Mouse (Mus musculus) midbrain, embryonic 14.5 days (tissue): Measurements from ENCODE around the gene Echs1. TPM values are rescaled to one million over a fixed set of nuclear protein-coding genes. Genes with fewer than 3 reads are reported as not detected.
"Not testable (repeated sequence)": the region's sequence is repeated elsewhere in the genome, so short reads cannot be mapped to it uniquely, and the experiment has no call there.

Experiments
- ATAC-seq: fragments of 200-750 bp; cut with Nextera tagmentation; 2 replicates; pipeline ENCODE4 v1.8.0; 2017; ENCODE audit warnings: moderate number of reproducible peaks, moderate library complexity; ENCODE audit not compliant: low FRiP score, low TSS enrichment
- DNase-seq: peaks from one replicate; pipeline ENCODE4 v3.0.0-alpha.2; 2015
- H3K27ac ChIP-seq: fragments of 300-500 bp; sonication (generic); replicated peaks from 2 replicates; pipeline ENCODE4 v1.5.1; 2014; ENCODE audit warnings: mild to moderate bottlenecking, low read depth, low read length, moderate library complexity
- H3K27me3 ChIP-seq: fragments of 300-500 bp; sonication (generic); 2 replicates; pipeline ENCODE4 v1.6.1; 2014; ENCODE audit warnings: low read length, control low read depth, mixed read lengths; ENCODE audit not compliant: control insufficient read depth, insufficient read depth
- H3K36me3 ChIP-seq: fragments of 300-500 bp; sonication (generic); 2 replicates; pipeline ENCODE4 v1.6.1; 2014; ENCODE audit warnings: low read length, control low read depth; ENCODE audit not compliant: control insufficient read depth, insufficient read depth
- H3K4me1 ChIP-seq: fragments of 300-500 bp; sonication (generic); 2 replicates; pipeline ENCODE4 v1.6.1; 2014; ENCODE audit warnings: mild to moderate bottlenecking, antibody characterized with exemption, low read length, control low read depth; ENCODE audit not compliant: control insufficient read depth, insufficient read depth
- H3K4me2 ChIP-seq: fragments of 300-500 bp; sonication (generic); 2 replicates; pipeline ENCODE4 v1.6.1; 2014; ENCODE audit warnings: mild to moderate bottlenecking, low read length, moderate library complexity
- H3K4me3 ChIP-seq: fragments of 300-500 bp; sonication (generic); replicated peaks from 2 replicates; pipeline ENCODE4 v1.5.1; 2014; ENCODE audit warnings: low read depth, low read length
- H3K9ac ChIP-seq: fragments of 300-500 bp; sonication (generic); replicated peaks from 2 replicates; pipeline ENCODE4 v1.6.1; 2014; ENCODE audit warnings: mild to moderate bottlenecking, low read length, moderate library complexity
- H3K9me3 ChIP-seq: fragments of 300-500 bp; sonication (generic); 2 replicates; pipeline ENCODE4 v1.6.1; 2016; ENCODE audit warnings: low read length, control low read depth, mixed read lengths; ENCODE audit not compliant: control insufficient read depth
- WGBS: fragments of 180-500 bp; shearing (Covaris S2); extraction: QIAGEN DNeasy Blood & Tissue Kit; methylation state at CpG from one replicate; pipeline ENCODE4 v1.1.7; 2014; 5-methylcytosine and 5-hydroxymethylcytosine counted together
- polyA plus RNA-seq: library from polyadenylated mRNA; unstranded; fragments of >200 nt; fragmentation: Nextera tagmentation; extraction: Ambion mirVana; gene quantifications from 2 replicates; pipeline ENCODE4 v1.2.1, GENCODE M21; 2014

The Echs1 gene
- polyA plus RNA-seq, 1 experiment from 2014 or later, result 129 TPM

DNA sequence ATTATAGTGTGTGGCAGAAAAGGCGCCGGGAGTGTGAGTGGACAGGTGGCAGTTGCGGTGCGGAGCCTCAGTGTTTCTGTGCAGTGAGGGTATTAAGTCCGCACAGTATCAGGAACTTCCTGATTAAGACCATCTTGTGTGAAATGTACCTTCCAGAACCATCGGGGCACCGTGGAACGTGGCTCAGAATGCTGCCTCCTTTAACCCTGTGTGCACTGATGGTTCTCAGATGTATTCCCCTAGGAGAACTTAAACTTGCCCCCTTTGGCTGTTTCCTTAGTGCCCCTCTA is 21.7 kb upstream of the Echs1 start:
- Histone ChIP-seq H3K4me3 (peak overlapping the region; percentile 73), H3K4me2 (peak overlapping the region; percentile 92), H3K4me1 (0 out of 2 replicates have a peak, but pooled peaks cover 4% of the 10 kb centered on the region), H3K9me3 (no peaks in the 10 kb centered on the region), H3K9ac (peak overlapping the region; percentile 78), H3K36me3 (no peaks in the 10 kb centered on the region), H3K27me3 (no peaks in the 10 kb centered on the region), H3K27ac (peak overlapping the region; percentile 80)
- under 1% methylated on average over 8 of the region's 8 CpGs for WGBS
- DNase-seq, result no peak
- ATAC-seq, result no peak

DNA sequence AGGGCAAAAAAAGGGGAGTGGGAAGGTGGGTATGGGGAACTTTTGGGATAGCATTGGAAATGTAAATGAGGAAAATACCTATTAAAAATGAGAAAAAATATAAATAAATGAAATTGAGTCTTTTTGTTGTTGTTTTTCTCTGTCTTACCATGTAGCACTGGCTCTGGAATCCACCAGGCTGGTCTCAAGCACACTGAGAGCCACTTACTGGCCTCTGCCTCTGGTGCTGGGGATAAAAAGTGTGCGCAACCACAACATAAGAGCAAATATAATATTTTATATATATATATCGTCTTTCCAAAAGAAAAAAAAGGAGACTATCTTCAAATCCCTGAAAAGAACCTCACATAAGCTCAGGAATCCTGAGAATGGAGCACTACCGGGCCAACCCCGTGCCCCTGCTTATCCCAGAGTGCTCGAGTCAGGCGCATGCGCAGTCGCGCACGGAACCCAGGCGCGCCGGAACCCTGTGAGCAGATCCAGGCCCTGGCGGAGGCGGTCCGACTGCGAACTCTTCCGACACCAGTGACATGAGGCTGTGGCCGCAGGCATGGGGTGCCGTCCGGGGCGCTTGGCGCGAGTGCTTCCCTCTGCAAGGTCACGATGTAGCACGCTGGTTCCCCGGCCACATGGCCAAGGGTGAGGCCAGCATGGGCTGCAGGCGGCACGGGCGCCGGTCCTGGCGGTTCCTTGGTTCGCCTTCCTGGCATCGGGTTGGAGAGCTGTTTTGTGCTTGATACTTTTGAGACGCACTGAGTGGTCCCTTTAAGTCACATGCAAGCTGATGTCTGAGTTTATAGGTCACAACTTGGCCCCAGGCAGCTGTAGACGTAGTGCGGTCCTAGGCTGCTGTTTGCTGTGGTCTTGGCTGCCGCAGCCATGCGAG is 21.1 kb upstream of the Echs1 start, which contains the start of gene Mtg1:
Gene Mtg1, plus strand, starts transcription at position 430 of the 886 bp plus-strand sequence.
- H3K9ac ChIP-seq, result peak within 1 kb of the TSS; percentile 78
- WGBS, result 1% methylated on average over 39 of the region's 39 CpGs
- 0 out of 2 replicates have a peak, but pooled peaks cover 4% of the 10 kb centered on the region for H3K4me1 ChIP-seq
- H3K27me3 ChIP-seq, result no peaks in the 10 kb centered on the region
- peak; percentile 98 for DNase-seq
- ATAC-seq, result peak; percentile 97
- peak within 1 kb of the TSS; percentile 92 for H3K4me2 ChIP-seq
- peak within 1 kb of the TSS; percentile 80 for H3K27ac ChIP-seq
- H3K9me3 ChIP-seq, result no peaks in the 10 kb centered on the region
- peak within 1 kb of the TSS; percentile 73 for H3K4me3 ChIP-seq
- no peaks in the 10 kb centered on the region for H3K36me3 ChIP-seq

- WGBS, result 88% methylated on average over 5 of the region's 5 CpGs
- no peak for DNase-seq
- Histone ChIP-seq H3K9ac (no peak overlapping the region), H3K27ac (no peak overlapping the region), H3K36me3 (no peaks in the 10 kb centered on the region), H3K9me3 (no peaks in the 10 kb centered on the region), H3K4me2 (no peak overlapping the region), H3K27me3 (no peaks in the 10 kb centered on the region), H3K4me3 (no peak overlapping the region), H3K4me1 (0 out of 2 replicates have a peak, but pooled peaks cover 4% of the 10 kb centered on the region)
- ATAC-seq, result no peak
These were observed 19.0 kb upstream of the Echs1 start for GRCm38 (mm10) chr7:140135106-140135770.

GRCm38 (mm10) chr7:140134033-140134432 is 17.8 kb upstream of the Echs1 start:
- H3K27ac ChIP-seq, H3K27me3 ChIP-seq, H3K9me3 ChIP-seq, ATAC-seq, H3K9ac ChIP-seq, H3K4me1 ChIP-seq, DNase-seq, H3K4me3 ChIP-seq, H3K4me2 ChIP-seq, H3K36me3 ChIP-seq: not testable (repeated sequence)
- WGBS, result 98% methylated on average over 6 of the region's 7 CpGs

- not testable (repeated sequence) for H3K27ac ChIP-seq, ATAC-seq, H3K36me3 ChIP-seq, H3K4me1 ChIP-seq, H3K4me2 ChIP-seq, H3K9me3 ChIP-seq, H3K9ac ChIP-seq, H3K27me3 ChIP-seq, H3K4me3 ChIP-seq, DNase-seq
- WGBS, result 94% methylated on average over 7 of the region's 7 CpGs
These were observed 15.9 kb upstream of the Echs1 start for GRCm38 (mm10) chr7:140132184-140132583.

DNA sequence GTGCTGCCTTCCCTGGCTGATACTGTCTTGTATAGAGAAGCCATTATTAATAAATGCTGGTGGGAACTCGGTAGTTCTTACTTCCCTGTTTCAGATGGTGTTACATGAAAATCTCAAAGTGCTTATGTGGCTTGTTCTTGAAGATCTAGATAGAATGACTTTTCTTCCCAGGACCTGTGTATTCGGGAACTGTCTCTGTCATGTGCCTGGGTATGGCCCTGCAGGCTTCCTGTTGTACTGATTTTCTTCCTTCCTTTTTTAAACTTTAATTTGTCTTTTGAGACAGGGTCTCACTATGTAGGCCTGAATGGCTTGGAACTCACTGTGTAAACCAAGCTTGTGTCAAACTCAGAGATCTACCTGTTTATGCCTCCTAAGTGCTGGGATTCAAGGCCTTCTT is 11.6 kb upstream of the Echs1 start:
- ATAC-seq, result no peak
- H3K4me3 ChIP-seq, result no peak overlapping the region
- H3K9me3 ChIP-seq, result no peaks in the 10 kb centered on the region
- no peaks in the 10 kb centered on the region for H3K27me3 ChIP-seq
- H3K4me1 ChIP-seq, result peaks cover 7% of the 10 kb centered on the region; the same call in 1 of the 2 replicates
- DNase-seq, result no peak
- H3K27ac ChIP-seq, result no peak overlapping the region
- H3K9ac ChIP-seq, result no peak overlapping the region
- 90% methylated on average over 2 of the region's 2 CpGs for WGBS
- H3K36me3 ChIP-seq, result no peaks in the 10 kb centered on the region
- no peak overlapping the region for H3K4me2 ChIP-seq

DNA sequence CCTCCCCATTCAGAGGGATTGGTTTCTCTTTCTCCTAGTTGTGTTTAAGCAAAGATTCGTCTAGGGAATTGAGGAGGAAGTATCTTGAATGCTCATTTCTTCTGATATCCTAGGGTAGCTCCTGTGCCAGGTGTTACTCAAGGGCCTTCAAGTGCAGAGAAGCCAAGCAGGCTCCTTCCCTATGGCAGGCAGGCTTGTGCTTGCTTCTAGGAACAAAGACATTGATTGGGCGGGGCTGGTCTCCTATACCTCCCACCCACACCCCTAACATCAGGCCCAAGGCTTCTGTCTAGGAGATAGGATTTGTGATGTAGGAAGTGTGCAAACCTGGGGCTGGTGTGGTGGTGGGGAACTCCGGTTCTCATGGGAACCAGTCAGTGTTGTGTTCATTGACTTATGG is 10.7 kb upstream of the Echs1 start:
- H3K4me2 ChIP-seq, result no peak overlapping the region
- no peak for ATAC-seq
- no peaks in the 10 kb centered on the region for H3K27me3 ChIP-seq
- H3K9me3 ChIP-seq, result no peaks in the 10 kb centered on the region
- peaks cover 7% of the 10 kb centered on the region; the same call in 1 of the 2 replicates for H3K4me1 ChIP-seq
- no peak overlapping the region for H3K9ac ChIP-seq
- H3K27ac ChIP-seq, result no peak overlapping the region
- no peaks in the 10 kb centered on the region for H3K36me3 ChIP-seq
- DNase-seq, result no peak
- H3K4me3 ChIP-seq, result no peak overlapping the region
- WGBS, result 97% methylated on average over 3 of the region's 3 CpGs

DNA sequence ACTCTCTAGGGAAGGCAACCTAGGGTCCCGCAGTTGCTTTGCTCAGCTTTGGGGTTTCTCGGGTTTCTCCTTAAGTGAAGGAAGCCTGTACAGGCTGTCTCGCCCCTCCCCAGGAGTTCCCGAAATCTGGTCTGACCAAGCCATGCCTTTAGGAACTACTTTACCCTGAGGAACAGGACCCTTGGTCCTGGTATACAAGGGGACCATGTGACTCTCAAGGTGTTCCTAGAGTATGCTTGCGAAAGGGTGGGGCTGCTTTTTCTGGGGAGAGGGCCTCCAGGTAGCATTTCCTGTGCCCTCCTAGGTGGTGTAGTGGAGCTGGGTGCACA is 9.7 kb upstream of the Echs1 start:
- ATAC-seq (peak; percentile 21; the same call in 1 of the 2 replicates), DNase-seq (no peak)
- no peaks in the 10 kb centered on the region for H3K9me3 ChIP-seq
- H3K4me3 ChIP-seq, result peak overlapping the region; percentile 65
- H3K36me3 ChIP-seq, result no peaks in the 10 kb centered on the region
- H3K27ac ChIP-seq, result no peak overlapping the region
- peak overlapping the region; percentile 80 for H3K9ac ChIP-seq
- WGBS, result 14% methylated on average over 5 of the region's 5 CpGs
- peaks cover 7% of the 10 kb centered on the region; the same call in 1 of the 2 replicates for H3K4me1 ChIP-seq
- H3K4me2 ChIP-seq, result peak overlapping the region; percentile 82
- no peaks in the 10 kb centered on the region for H3K27me3 ChIP-seq
